Mouse (Mus musculus) liver, embryonic 13.5 days (tissue): Measurements from ENCODE around the gene Defb13. TPM values are rescaled to one million over a fixed set of nuclear protein-coding genes. Genes with fewer than 3 reads are reported as not detected.

Experiments used
- ATAC-seq: fragments of 200-750 bp; cut with Nextera tagmentation; 2 replicates; pipeline ENCODE4 v1.8.0; 2017; ENCODE audit warnings: low read depth, mild to moderate bottlenecking, moderate number of reproducible peaks, moderate library complexity
- DNase-seq: peaks from one replicate; pipeline ENCODE4 v3.0.0; 2022
- H3K27ac ChIP-seq: fragments of 300-500 bp; sonication (generic); 2 replicates; pipeline ENCODE4 v1.5.1; 2015; ENCODE audit warnings: moderate library complexity, mild to moderate bottlenecking, inconsistent platforms
- H3K27me3 ChIP-seq: fragments of 300-500 bp; sonication (generic); 2 replicates; pipeline ENCODE4 v1.6.1; 2015; ENCODE audit warnings: mild to moderate bottlenecking, inconsistent platforms
- H3K36me3 ChIP-seq: fragments of 300-500 bp; sonication (generic); 2 replicates; pipeline ENCODE4 v1.6.1; 2015; ENCODE audit warnings: mild to moderate bottlenecking, inconsistent platforms
- H3K4me1 ChIP-seq: fragments of 300-500 bp; sonication (generic); replicated peaks from 2 replicates; pipeline ENCODE4 v1.6.1; 2015; ENCODE audit warnings: inconsistent platforms
- H3K4me2 ChIP-seq: fragments of 300-500 bp; sonication (generic); 2 replicates; pipeline ENCODE4 v1.6.1; 2015; ENCODE audit warnings: inconsistent platforms, mild to moderate bottlenecking, moderate library complexity
- H3K4me3 ChIP-seq: fragments of 300-500 bp; sonication (generic); replicated peaks from 2 replicates; pipeline ENCODE4 v1.5.1; 2015; ENCODE audit warnings: mild to moderate bottlenecking, inconsistent platforms
- H3K9ac ChIP-seq: fragments of 300-500 bp; sonication (generic); 2 replicates; pipeline ENCODE4 v1.6.1; 2015; ENCODE audit warnings: mild to moderate bottlenecking, inconsistent platforms
- H3K9me3 ChIP-seq: fragments of 300-500 bp; sonication (generic); replicated peaks from 2 replicates; pipeline ENCODE4 v1.6.1; 2016; ENCODE audit warnings: inconsistent platforms
- WGBS: fragments of 180-500 bp; shearing (Covaris S2); methylation state at CpG from one replicate; pipeline ENCODE4 v1.1.7; 2015; ENCODE audit not compliant: insufficient replicate concordance; 5-methylcytosine and 5-hydroxymethylcytosine counted together
- polyA plus RNA-seq: library from polyadenylated mRNA; unstranded; fragments of >200 nt; fragmentation: Nextera tagmentation; extraction: Ambion mirVana; gene quantifications from 2 replicates; pipeline ENCODE4 v1.2.1, GENCODE M21; 2015

The Defb13 gene
- polyA plus RNA-seq, 1 experiment from 2014 or later: not detected

DNA sequence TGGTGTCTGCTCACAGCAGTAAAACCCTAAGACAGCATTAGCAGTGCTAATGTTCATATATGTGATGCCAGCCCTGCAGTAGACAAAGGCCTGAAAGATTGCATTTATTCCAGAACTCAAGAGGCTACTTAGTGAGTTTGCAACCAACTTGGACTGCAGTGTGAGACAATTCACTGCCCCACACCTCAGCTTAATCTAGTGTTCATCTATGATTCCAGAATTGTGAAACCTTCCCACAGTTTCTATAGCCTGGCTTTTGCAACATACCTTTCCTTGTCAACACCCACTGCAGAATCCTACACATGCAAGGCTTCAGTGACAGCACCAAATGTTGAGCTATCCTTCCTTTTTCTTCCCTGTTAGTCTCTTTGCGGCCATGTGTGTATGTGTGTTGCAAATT, 20.1 kb downstream of the Defb13 start:
- no peak overlapping the region for H3K9ac ChIP-seq
- no peak overlapping the region for H3K27ac ChIP-seq
- 60% methylated on average over 1 of the region's 1 CpGs for WGBS
- no peaks in the 10 kb centered on the region for H3K9me3 ChIP-seq
- no peak for ATAC-seq
- H3K4me3 ChIP-seq: no peak overlapping the region
- H3K4me1 ChIP-seq: no peaks in the 10 kb centered on the region
- no peak overlapping the region for H3K4me2 ChIP-seq
- no peaks in the 10 kb centered on the region for H3K27me3 ChIP-seq
- H3K36me3 ChIP-seq: no peaks in the 10 kb centered on the region
- DNase-seq: no peak

DNA sequence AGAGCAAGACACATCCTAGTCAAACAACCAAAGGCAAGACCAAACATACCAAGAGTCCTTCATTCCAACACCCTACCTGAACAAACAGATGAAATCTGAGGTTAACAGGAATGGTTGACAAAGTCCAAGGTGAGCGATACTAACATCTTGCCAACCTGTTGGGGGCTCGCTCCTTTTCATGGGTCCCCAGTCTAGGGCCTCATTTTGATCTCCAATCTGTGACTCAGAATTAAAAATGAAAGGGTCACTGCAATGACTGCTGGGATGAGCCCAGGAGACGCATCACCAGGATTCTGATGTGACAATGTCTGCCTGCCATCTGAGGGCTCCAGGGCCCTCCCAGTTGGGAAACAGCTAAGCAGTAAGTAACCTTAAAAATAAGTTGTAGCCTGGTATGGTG, 22.9 kb downstream of the Defb13 start, which contains the start of gene Ccdc70:
TSS of gene Ccdc70 (plus strand) at position 301 of the 400 bp plus-strand sequence.
- ATAC-seq (no peak), DNase-seq (no peak)
- no peaks in the 10 kb centered on the region for H3K27me3 ChIP-seq
- no peaks in the 10 kb centered on the region for H3K36me3 ChIP-seq
- H3K9ac ChIP-seq: no peak within 1 kb of the TSS
- no peak within 1 kb of the TSS for H3K27ac ChIP-seq
- H3K4me1 ChIP-seq: no peaks in the 10 kb centered on the region
- no peak within 1 kb of the TSS for H3K4me2 ChIP-seq
- no peaks in the 10 kb centered on the region for H3K9me3 ChIP-seq
- 56% methylated on average over 3 of the region's 3 CpGs for WGBS
- H3K4me3 ChIP-seq: no peak within 1 kb of the TSS

DNA sequence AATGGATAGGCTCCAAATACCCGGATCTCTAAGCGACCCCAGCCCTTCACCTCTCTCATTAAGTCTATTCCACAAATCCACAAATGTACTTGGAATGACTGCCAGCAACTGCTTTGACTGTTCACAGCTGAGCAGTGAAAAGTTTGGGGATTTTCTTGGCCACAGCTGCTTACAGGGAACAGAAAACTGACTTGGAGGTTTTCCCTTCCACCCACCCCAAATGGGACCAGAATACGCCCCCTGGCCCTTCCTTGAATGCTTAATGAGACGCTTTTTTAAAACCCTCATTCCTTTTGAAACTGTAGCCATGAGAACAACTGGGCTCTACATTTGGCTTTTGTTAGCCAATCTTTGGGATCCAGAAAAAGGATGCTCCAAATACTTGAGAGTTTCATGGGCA, 31.6 kb downstream of the Defb13 start:
- no peak overlapping the region for H3K9ac ChIP-seq
- DNase-seq: no peak
- WGBS: 45% methylated on average over 4 of the region's 4 CpGs
- ATAC-seq: no peak
- no peak overlapping the region for H3K27ac ChIP-seq
- no peak overlapping the region for H3K4me2 ChIP-seq
- H3K36me3 ChIP-seq: no peaks in the 10 kb centered on the region
- no peak overlapping the region for H3K4me3 ChIP-seq
- no peaks in the 10 kb centered on the region for H3K9me3 ChIP-seq
- no peaks in the 10 kb centered on the region for H3K4me1 ChIP-seq
- H3K27me3 ChIP-seq: no peaks in the 10 kb centered on the region

DNA sequence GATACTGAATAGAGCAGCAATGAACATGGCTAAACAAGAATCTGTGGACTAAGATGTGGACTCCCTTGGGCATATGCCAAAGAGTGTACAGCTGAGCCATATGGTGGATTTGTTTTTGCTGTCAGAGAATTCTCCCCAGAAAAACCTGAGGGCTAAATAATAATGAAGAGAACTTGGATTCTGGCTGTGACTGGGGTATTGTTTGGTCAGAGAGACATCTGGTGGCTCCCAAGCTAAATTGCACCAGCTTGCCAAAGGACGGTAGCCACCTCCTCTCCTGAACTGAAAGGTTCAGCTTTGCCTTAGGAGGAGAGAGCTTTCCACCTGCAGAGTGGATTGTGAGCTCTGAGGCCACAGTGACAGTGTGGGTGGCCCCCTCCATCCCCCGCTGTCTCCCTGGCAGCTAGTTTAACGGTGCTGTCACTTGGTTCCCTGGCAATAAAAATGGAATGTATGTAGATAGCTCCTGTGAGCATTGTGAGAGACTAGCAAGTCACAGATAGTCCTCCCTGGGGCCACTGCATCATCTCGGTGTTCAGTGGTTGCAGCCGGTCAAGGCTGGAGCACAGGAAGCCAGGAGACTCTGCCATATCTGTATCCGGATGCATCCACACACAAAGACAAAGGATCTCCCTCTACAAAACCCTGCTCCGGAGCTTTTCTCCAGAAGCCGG, 35.2 kb downstream of the Defb13 start:
- whole genome bisulfite sequencing: 54% methylated on average over 8 of the region's 8 CpGs
- no peak overlapping the region for H3K9ac ChIP-seq
- H3K36me3 ChIP-seq: no peaks in the 10 kb centered on the region
- no peak overlapping the region for H3K27ac ChIP-seq
- no peaks in the 10 kb centered on the region for H3K27me3 ChIP-seq
- DNase-seq (no peak), ATAC-seq (no peak)
- H3K4me2 ChIP-seq: no peak overlapping the region
- H3K4me3 ChIP-seq: no peak overlapping the region
- H3K9me3 ChIP-seq: no peaks in the 10 kb centered on the region
- no peaks in the 10 kb centered on the region for H3K4me1 ChIP-seq

DNA sequence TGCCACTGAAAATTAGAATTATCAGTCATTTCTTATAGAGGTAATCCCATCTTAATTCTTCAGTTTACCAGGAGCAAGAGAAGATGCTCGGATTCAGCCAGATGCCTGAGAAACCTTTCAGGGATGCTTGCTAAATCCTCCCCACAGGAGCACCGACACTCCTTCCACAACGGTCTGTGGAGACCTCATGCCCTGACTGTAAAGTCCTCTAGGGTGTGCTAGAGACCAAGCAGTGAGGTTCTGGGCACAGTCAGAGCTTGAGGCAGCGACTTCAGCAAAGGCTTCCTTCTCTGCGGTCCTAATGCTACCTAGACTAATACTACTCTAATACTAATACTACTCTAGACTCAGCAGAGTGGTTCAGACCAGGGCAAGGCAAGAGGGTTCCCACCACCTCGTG, 45.6 kb downstream of the Defb13 start:
- H3K36me3 ChIP-seq: peaks cover 69% of the 10 kb centered on the region

DNA sequence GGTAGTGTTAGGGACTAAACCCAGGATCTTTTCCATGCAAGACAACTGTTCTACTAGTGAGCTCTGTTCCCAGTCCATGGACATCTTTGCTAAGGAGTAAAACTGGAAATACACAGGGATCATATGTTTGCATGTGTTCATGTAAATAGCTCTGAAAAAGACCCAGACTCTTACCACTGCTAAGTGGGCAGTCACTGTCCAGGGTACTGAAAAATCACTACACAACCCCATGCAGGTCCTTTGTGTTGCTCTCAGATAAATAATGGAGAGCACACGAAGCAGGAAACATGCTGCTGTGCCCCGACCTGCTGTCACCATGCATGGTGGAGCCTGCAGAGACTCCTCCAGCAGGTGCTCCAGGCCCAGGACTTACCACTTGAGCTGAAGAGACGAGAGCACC, 48.6 kb downstream of the Defb13 start:
- H3K4me3 ChIP-seq: no peak overlapping the region
- H3K9ac ChIP-seq: no peak overlapping the region
- DNase-seq (no peak), ATAC-seq (no peak)
- H3K4me1 ChIP-seq: no peaks in the 10 kb centered on the region
- H3K27ac ChIP-seq: no peak overlapping the region
- H3K27me3 ChIP-seq: no peaks in the 10 kb centered on the region
- no peaks in the 10 kb centered on the region for H3K9me3 ChIP-seq
- H3K4me2 ChIP-seq: no peak overlapping the region
- 41% methylated on average over 3 of the region's 3 CpGs for WGBS
- H3K36me3 ChIP-seq: peaks cover 85% of the 10 kb centered on the region

More for the DNA sequence above, 45.6 kb downstream of the Defb13 start:
- Histone ChIP-seq H3K4me2 (no peak overlapping the region), H3K27me3 (no peaks in the 10 kb centered on the region), H3K27ac (no peak overlapping the region), H3K9me3 (no peaks in the 10 kb centered on the region), H3K4me3 (no peak overlapping the region), H3K9ac (no peak overlapping the region), H3K4me1 (no peaks in the 10 kb centered on the region)
- ATAC-seq (no peak), DNase-seq (no peak)
- WGBS: 22% methylated on average over 6 of the region's 6 CpGs

Other genes with a start within 250 kb of the Defb13 start
- not detected in 2 replicates for gene AY761184, start 243.1 kb upstream of the Defb13 start, polyA plus RNA-seq
- not detected in 2 replicates for gene Defa24, start 212.3 kb upstream of the Defb13 start, polyA plus RNA-seq
- gene Defb50, start 123.2 kb upstream of the Defb13 start, polyA plus RNA-seq: not detected in 2 replicates
- gene Defb2, start 106.8 kb upstream of the Defb13 start, polyA plus RNA-seq: not detected in 2 replicates
- not detected in 2 replicates for gene Defb10, start 87.9 kb upstream of the Defb13 start, polyA plus RNA-seq
- gene Defb9, start 61.3 kb upstream of the Defb13 start, polyA plus RNA-seq: not detected in 2 replicates
- gene Defb11, start 40.4 kb upstream of the Defb13 start, polyA plus RNA-seq: not detected in 2 replicates
- not detected in 2 replicates for gene Defb15, start 14.1 kb upstream of the Defb13 start, polyA plus RNA-seq
- not detected in 2 replicates for gene Defb35, start 8.4 kb upstream of the Defb13 start, polyA plus RNA-seq
- gene Fam90a1a, start 12.0 kb downstream of the Defb13 start, polyA plus RNA-seq: not detected in 2 replicates
- not detected in 2 replicates for gene Ccdc70, start 23.0 kb downstream of the Defb13 start, polyA plus RNA-seq
- 10.4 and 13.0 TPM in 2 replicates for gene Atp7b, start 113.5 kb downstream of the Defb13 start, polyA plus RNA-seq
- 9.9 and 13.1 TPM in 2 replicates for gene Alg11, start 114.0 kb downstream of the Defb13 start, polyA plus RNA-seq
- gene Nek5, start 178.3 kb downstream of the Defb13 start, polyA plus RNA-seq: 0.06 TPM in 1 of 2 replicates, not detected in the other
- 1.5 and 1.7 TPM in 2 replicates for gene Nek3, start 219.7 kb downstream of the Defb13 start, polyA plus RNA-seq
- 22.2 and 28.5 TPM in 2 replicates for gene Ckap2, start 239.1 kb downstream of the Defb13 start, polyA plus RNA-seq
- gene Vps36, start 246.0 kb downstream of the Defb13 start, polyA plus RNA-seq: 11.5 and 12.9 TPM in 2 replicates